Mouse (Mus musculus) left cerebral cortex, adult 2 months (tissue): ENCODE measurements around the gene Olfr1098. TPM values are rescaled to one million over a fixed set of nuclear protein-coding genes. Genes with fewer than 3 reads are reported as not detected.

Experiments
- DNase-seq, 2 experiments: peaks; one replicate each; pipeline ENCODE4 v3.0.0; 2021 to 2022; ENCODE audit warnings: low spot score in 2 of 2, mixed read lengths in 1 of 2; ENCODE audit errors: extremely low spot score in 1 of 2
- H3K27ac ChIP-seq: fragments of 200-600 bp; 2 replicates; pipeline ENCODE4 v1.8.1; 2022
- H3K4me3 ChIP-seq: fragments of 200-600 bp; 2 replicates; pipeline ENCODE4 v1.8.1; 2022
- CTCF ChIP-seq: fragments of 200-600 bp; IDR thresholded peaks from 2 replicates; pipeline ENCODE4 v1.8.1; 2022; ENCODE audit warnings: antibody characterized with exemption, mild to moderate bottlenecking, moderate library complexity
- intact Hi-C: fragments of 180-260 bp; cut with DNase I; formaldehyde crosslinking; loops from one replicate; pipeline ENCODE4 v1.15.1; 2025
- long read RNA-seq, 2 experiments: library from polyadenylated mRNA; stranded (forward); transcript quantifications; one replicate each; pipeline ENCODE4 v2.0.0; 2021; ENCODE audit warnings: borderline mapping rate in 2 of 2
- total RNA-seq, 2 experiments: library from RNA; stranded (reverse); gene quantifications; 2 replicates each; pipeline ENCODE4 v1.2.3; 2021

The Olfr1098 gene
- total RNA-seq, result not detected
- long read RNA-seq, experiment 1, result 0 reads
- long read RNA-seq, experiment 2, result 0 reads

DNA sequence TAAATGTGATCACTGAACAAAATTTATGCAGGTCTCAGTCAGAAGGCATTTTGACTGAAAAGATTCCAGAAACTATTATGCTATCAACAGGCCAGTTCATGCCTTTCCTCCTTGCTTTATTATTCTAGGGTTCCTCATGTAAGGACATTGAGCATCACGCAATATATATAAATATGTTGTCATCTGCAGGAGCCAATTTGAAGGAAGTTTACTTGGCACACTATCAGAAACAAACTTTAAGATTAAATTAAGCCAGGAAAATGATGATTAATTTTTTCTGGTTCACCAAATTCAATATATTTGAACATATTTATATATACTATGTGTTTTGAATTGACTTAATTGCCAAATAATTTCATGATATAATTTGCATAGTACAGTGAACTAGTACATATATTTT lies at the start of gene Olfr1098:
Gene Olfr1098 (minus strand): TSS at position 101 of the 400 bp plus-strand sequence.
- no peak within 1 kb of the TSS for H3K27ac ChIP-seq
- no peak for TF ChIP-seq CTCF
- no peak for DNase-seq
- H3K4me3 ChIP-seq, result no peak within 1 kb of the TSS
- intact Hi-C loops, result no loop called here

DNA sequence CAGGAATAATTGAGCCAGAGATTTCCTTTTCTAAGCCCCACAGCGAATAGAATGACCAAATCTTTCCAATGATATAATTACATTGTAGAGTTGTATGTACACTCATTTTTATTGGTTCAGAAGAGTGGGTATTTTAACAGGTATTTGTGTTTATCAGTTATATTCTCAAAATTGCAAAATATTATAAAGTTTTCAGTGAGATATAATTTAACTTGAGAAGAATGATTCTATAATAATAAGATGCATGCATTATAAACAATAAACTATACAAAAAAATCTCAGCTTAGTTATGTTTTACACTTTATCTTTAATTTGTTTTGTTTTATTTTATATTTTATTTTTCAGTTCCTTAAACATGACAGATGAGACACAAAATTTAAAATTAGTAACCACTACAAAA lies 36.2 kb upstream of the Olfr1098 start, which contains the start of gene Olfr1099:
Gene Olfr1099 (minus strand): TSS at position 101 of the 400 bp plus-strand sequence.
- intact Hi-C loops, result no loop called here
- Histone ChIP-seq H3K27ac (no peak within 1 kb of the TSS), H3K4me3 (no peak within 1 kb of the TSS)
- no peak for DNase-seq
- TF ChIP-seq CTCF, result no peak

DNA sequence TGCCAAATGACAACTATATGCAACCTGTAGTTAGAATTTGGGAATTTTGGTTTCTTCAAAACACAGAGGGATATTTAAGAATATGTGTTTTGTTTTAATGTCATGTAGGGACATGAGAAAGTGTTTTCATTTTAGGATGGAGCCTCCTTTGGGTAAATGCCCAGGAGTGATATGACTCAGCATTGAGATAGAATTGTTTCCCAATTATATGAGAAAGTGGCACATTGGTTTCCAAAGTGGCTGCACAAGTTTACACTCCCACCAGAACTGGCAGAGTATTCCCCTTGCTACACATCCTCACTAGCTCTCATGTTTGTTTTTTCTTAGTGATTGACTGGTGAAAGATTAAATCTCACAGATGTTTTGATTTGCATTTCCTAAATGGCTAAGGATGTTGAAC lies 2.2 kb upstream of the Olfr1098 start:
- no peak for DNase-seq
- no peak for TF ChIP-seq CTCF
- Histone ChIP-seq H3K4me3 (no peak overlapping the region), H3K27ac (no peak overlapping the region)
- intact Hi-C loops, result no loop called here

DNA sequence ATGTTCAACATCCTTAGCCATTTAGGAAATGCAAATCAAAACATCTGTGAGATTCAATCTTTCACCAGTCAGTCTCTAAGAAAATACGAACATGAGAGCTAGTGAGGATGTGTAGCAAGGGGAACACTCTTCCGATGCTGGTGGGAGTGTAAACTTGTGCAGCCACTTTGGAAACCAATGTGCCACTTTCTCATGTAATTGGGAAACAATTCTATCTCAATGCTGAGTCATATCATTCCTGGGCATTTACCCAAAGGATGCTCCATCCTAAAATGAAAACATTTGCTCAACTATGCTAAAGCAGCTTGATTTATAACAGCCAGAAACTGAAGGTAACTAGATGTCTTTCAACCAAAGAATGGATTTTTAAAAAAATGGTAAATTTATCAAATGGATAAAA lies 18.7 kb downstream of the Olfr1098 start:
- intact Hi-C loops, result no loop called here

DNA sequence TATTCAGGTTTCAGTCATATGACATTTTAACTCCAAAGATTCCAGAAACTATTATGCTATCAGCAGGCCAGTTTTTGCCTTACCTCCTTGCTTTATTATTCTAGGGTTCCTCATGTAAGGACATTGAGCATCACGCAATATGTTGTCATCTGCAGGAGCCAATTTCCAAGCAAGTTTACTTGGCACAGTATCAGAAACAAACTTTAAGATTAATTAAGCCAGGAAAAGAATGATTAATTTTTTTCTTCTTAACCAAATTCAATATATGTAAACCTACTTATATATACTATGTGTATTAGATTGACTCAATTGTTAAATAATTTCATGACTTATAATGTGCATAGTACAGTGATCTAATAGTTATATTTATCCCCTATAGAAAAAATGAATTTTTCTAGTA lies 32.2 kb downstream of the Olfr1098 start, which contains the start of gene Olfr1097:
Gene Olfr1097 (minus strand): TSS at position 101 of the 400 bp plus-strand sequence.
- no peak for TF ChIP-seq CTCF
- no peak within 1 kb of the TSS for H3K27ac ChIP-seq
- DNase-seq, result no peak
- no peak within 1 kb of the TSS for H3K4me3 ChIP-seq
- intact Hi-C loops, result no loop called here

More for the DNA sequence above, 18.7 kb downstream of the Olfr1098 start:
- no peak overlapping the region for H3K27ac ChIP-seq
- DNase-seq, result no peak
- H3K4me3 ChIP-seq, result no peak overlapping the region
- TF ChIP-seq CTCF, result no peak

DNA sequence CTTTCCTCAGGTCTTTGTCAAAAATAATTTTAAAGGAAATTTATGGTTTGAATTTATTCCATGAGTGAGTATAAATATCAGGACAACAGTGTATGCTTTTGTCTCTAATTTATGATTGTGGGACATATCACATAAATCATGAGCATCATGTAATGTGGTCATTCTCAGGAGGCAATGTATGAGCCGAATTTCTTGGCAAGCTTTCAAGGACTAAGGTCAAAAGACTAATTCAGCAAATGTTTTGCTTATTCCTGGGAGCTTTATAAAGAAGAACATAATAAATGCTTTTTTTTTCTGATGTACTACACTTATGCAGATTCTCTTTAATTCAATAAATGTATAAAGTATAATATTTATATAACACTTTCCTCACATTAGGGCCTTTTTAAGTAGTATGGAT lies 49.6 kb downstream of the Olfr1098 start, which contains the start of gene Gm13723:
Gene Gm13723 (minus strand): TSS at position 101 of the 400 bp plus-strand sequence.
- no peak for DNase-seq
- TF ChIP-seq CTCF, result no peak
- H3K4me3 ChIP-seq, result no peak within 1 kb of the TSS
- no peak within 1 kb of the TSS for H3K27ac ChIP-seq
- intact Hi-C loops, result no loop called here

Other genes with a start within 250 kb of the Olfr1098 start
- not detected for gene Olfr1086, start 244.5 kb downstream of the Olfr1098 start, total RNA-seq
- not detected for gene Olfr1087, start 226.2 kb downstream of the Olfr1098 start, total RNA-seq
- gene Olfr1089, start 190.8 kb downstream of the Olfr1098 start, total RNA-seq, result not detected
- gene Olfr1090, start 165.6 kb downstream of the Olfr1098 start, total RNA-seq, result not detected
- gene Olfr1093, start 142.1 kb downstream of the Olfr1098 start, total RNA-seq, result not detected
- gene Olfr141, start 114.5 kb downstream of the Olfr1098 start, total RNA-seq, result not detected
- gene Olfr1094, start 99.9 kb downstream of the Olfr1098 start, total RNA-seq, result not detected
- gene Olfr1095, start 72.8 kb downstream of the Olfr1098 start, total RNA-seq, result not detected
- gene Gm13723, start 49.7 kb downstream of the Olfr1098 start, total RNA-seq, result not detected
- gene Olfr1097, start 32.3 kb downstream of the Olfr1098 start, total RNA-seq, result not detected
- gene Olfr1099, start 36.1 kb upstream of the Olfr1098 start, total RNA-seq, result not detected
- gene Olfr1100, start 55.4 kb upstream of the Olfr1098 start, total RNA-seq, result not detected
- gene Olfr1101, start 66.7 kb upstream of the Olfr1098 start, total RNA-seq, result not detected
- not detected for gene Olfr1102, start 73.9 kb upstream of the Olfr1098 start, total RNA-seq
- not detected for gene Olfr1104, start 102.5 kb upstream of the Olfr1098 start, total RNA-seq
- not detected for gene Olfr1105, start 112.0 kb upstream of the Olfr1098 start, total RNA-seq
- not detected for gene Olfr1106, start 127.7 kb upstream of the Olfr1098 start, total RNA-seq
- gene Olfr1107, start 151.3 kb upstream of the Olfr1098 start, total RNA-seq, result not detected
- not detected for gene Olfr1109, start 171.5 kb upstream of the Olfr1098 start, total RNA-seq
- gene Olfr259, start 190.0 kb upstream of the Olfr1098 start, total RNA-seq, result not detected
- gene Olfr1110, start 215.8 kb upstream of the Olfr1098 start, total RNA-seq, result not detected
- not detected for gene Olfr1111, start 228.1 kb upstream of the Olfr1098 start, total RNA-seq